Mouse (Mus musculus): Measurements from ENCODE around the gene Acaca. TPM values are rescaled to one million over a fixed set of nuclear protein-coding genes. Genes with fewer than 3 reads are reported as not detected.

Acaca gene
- polyA plus RNA-seq, 1 experiment from 2014 or later, result 22.5 TPM

DNA sequence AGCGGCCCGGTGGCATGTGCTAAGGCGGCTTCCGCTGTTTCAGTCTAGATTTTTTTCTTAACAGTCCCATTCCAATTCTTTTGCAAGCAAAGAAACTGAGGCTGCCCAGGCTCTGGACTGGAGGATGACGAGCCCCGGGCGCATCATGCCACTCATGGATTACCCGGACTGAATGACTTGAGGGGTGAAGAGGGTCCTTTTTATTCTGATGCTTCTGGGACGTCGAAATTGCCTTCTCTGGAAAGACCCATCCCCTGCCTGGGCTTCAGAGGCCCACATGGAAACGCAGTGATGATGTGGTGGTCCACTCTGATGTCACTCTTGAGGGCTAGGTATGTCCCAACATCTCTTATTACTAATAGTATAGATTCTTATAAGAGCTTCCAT lies 320 bp downstream of the Acaca start:
- H3K36me3 ChIP-seq (replicated peaks; ENCODE audit: control insufficient read depth, insufficient read depth, low read depth, low read length), result peaks cover 5% of the 10 kb centered on the region; the same call in 1 of the 2 replicates
- H3K4me3 ChIP-seq (ENCODE audit: low read depth, low read length), result peak overlapping the region; percentile 74
- 4% methylated on average over 11 of the region's 11 CpGs for WGBS
- peak; percentile 45; the same call in 1 of the 2 replicates for ATAC-seq (replicated peaks; ENCODE audit: insufficient number of reproducible peaks, low FRiP score, low TSS enrichment, low read depth)
- no peak overlapping the region for H3K27ac ChIP-seq (replicated peaks; ENCODE audit: low read depth, low read length)
- peak overlapping the region; percentile 91 for H3K9ac ChIP-seq (replicated peaks; ENCODE audit: low read length)
- H3K4me2 ChIP-seq (ENCODE audit: low read depth, low read length), result peak overlapping the region; percentile 76
- H3K9me3 ChIP-seq (replicated peaks; ENCODE audit: control insufficient read depth, low read length), result no peaks in the 10 kb centered on the region
- H3K27me3 ChIP-seq (ENCODE audit: control insufficient read depth, insufficient read depth, low read length), result no peaks in the 10 kb centered on the region
- no peak for DNase-seq (ENCODE audit: low spot score)
- no peaks in the 10 kb centered on the region for H3K4me1 ChIP-seq (ENCODE audit: control insufficient read depth, insufficient read depth, low read length)

DNA sequence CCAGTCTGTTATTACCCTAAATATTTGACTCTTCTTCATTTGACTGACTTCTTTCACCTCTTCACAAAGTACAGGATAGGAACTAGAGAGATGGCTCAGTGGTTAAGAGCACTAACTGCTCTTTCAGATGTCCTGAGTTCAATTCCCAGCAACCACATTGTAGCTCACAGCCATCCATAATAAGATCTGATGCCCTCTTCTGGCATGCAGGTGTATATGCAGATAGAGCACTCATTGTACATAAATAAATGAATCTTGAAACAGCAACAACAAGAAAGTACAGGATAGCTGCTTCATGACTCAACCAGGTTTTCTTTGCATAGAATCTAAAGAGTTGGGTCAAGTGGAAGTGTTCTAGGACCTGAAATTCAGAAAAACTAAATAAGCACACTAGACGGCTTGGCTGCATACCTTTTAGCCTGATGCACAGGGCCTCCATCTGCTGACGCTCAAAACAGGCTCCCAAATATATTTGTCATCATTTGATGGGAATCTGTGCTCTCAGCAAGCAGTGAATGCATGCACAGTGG lies 4.9 kb downstream of the Acaca start:
- ATAC-seq (replicated peaks; ENCODE audit: insufficient number of reproducible peaks, low FRiP score, low TSS enrichment, low read depth), result no peak
- Histone ChIP-seq H3K27me3 (ENCODE audit: control insufficient read depth, insufficient read depth, low read length) (no peaks in the 10 kb centered on the region), H3K36me3 (replicated peaks; ENCODE audit: control insufficient read depth, insufficient read depth, low read depth, low read length) (no peaks in the 10 kb centered on the region), H3K4me3 (ENCODE audit: low read depth, low read length) (no peak overlapping the region), H3K27ac (replicated peaks; ENCODE audit: low read depth, low read length) (no peak overlapping the region), H3K4me1 (ENCODE audit: control insufficient read depth, insufficient read depth, low read length) (no peaks in the 10 kb centered on the region), H3K9me3 (replicated peaks; ENCODE audit: control insufficient read depth, low read length) (no peaks in the 10 kb centered on the region), H3K9ac (replicated peaks; ENCODE audit: low read length) (no peak overlapping the region), H3K4me2 (ENCODE audit: low read depth, low read length) (no peak overlapping the region)
- WGBS, result 89% methylated on average over 2 of the region's 2 CpGs
- no peak for DNase-seq (ENCODE audit: low spot score)

DNA sequence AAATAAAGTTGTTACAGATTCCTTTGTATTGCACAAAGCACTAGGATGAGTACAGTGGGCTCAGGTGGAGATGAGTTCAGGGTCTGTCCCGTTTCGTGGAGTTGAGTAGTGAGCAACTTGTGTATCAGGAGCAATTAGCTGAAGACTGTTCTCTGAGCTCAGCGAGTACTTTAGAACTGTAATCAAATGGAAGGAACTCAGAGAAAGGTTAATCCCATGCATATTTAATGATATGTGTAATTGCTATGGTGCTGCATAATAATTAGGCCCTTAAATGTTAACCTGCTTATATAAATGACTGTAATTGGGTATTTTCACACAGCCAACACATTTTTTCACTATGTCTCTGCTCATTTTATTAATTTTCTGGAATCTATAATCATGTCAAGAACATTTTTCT lies 7.0 kb downstream of the Acaca start:
- Histone ChIP-seq H3K36me3 (replicated peaks; ENCODE audit: control insufficient read depth, insufficient read depth, low read depth, low read length) (no peaks in the 10 kb centered on the region), H3K4me2 (ENCODE audit: low read depth, low read length) (no peak overlapping the region), H3K9ac (replicated peaks; ENCODE audit: low read length) (no peak overlapping the region), H3K9me3 (replicated peaks; ENCODE audit: control insufficient read depth, low read length) (no peaks in the 10 kb centered on the region), H3K4me1 (ENCODE audit: control insufficient read depth, insufficient read depth, low read length) (no peaks in the 10 kb centered on the region), H3K27me3 (ENCODE audit: control insufficient read depth, insufficient read depth, low read length) (no peaks in the 10 kb centered on the region), H3K4me3 (ENCODE audit: low read depth, low read length) (no peak overlapping the region), H3K27ac (replicated peaks; ENCODE audit: low read depth, low read length) (no peak overlapping the region)
- ATAC-seq (replicated peaks; ENCODE audit: insufficient number of reproducible peaks, low FRiP score, low TSS enrichment, low read depth) (no peak), DNase-seq (ENCODE audit: low spot score) (no peak)
- WGBS, result 89% methylated on average over 3 of the region's 3 CpGs

DNA sequence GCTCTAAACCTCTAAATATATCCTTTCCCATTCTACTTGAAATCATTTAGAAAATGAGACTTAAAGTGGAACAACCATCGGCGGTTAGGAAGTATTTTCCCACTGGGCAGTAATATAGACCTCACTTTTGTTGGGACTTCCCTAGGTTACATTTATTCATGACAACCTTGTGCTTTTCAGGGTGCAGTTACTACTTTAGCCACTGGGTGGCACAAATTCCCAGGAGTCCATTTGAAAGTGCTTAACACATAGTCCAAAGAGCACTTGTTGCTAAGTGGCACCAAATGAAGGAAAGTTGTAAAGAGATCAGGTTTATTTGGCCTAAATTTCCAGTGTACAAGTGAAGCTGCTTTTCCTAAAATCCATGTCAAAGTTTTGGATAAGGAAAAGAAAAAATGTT lies 12.3 kb downstream of the Acaca start:
- no peak overlapping the region for H3K4me2 ChIP-seq (ENCODE audit: low read depth, low read length)
- no peak overlapping the region for H3K9ac ChIP-seq (replicated peaks; ENCODE audit: low read length)
- no peak overlapping the region for H3K27ac ChIP-seq (replicated peaks; ENCODE audit: low read depth, low read length)
- H3K4me3 ChIP-seq (ENCODE audit: low read depth, low read length), result no peak overlapping the region
- WGBS, result 49% methylated on average over 2 of the region's 2 CpGs
- ATAC-seq (replicated peaks; ENCODE audit: insufficient number of reproducible peaks, low FRiP score, low TSS enrichment, low read depth) (no peak), DNase-seq (ENCODE audit: low spot score) (peak; percentile 67)
- no peaks in the 10 kb centered on the region for H3K4me1 ChIP-seq (ENCODE audit: control insufficient read depth, insufficient read depth, low read length)
- no peaks in the 10 kb centered on the region for H3K9me3 ChIP-seq (replicated peaks; ENCODE audit: control insufficient read depth, low read length)
- H3K27me3 ChIP-seq (ENCODE audit: control insufficient read depth, insufficient read depth, low read length), result no peaks in the 10 kb centered on the region
- no peaks in the 10 kb centered on the region for H3K36me3 ChIP-seq (replicated peaks; ENCODE audit: control insufficient read depth, insufficient read depth, low read depth, low read length)

DNA sequence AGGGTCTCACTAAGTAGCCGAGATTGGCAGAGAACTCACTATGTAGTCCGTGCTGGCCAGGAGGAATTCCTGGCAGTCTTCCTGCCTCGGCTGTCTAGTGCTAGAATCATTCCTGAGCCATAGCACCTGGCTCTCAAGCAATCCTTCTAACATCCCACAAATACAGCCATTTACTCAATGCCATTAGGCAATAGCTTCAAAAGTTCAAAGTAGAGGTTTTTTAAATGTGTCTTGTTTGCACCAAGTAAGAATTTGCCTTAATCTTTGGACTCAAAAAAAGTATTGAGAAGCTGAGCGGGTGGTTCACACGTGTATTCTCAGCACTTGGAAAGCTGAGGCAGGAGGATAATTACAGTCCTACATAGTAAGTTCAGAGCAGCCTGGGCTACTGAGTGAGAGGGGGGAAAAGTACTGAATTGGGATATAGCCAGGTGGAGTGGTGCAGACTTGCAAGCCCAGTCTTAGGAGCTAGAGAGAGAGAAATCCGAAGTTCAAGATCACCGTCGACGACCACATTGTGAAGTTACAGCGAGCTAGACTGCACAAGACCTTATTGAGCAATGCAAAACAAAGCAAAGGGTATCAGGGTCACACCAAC lies 15.8 kb downstream of the Acaca start:
- H3K27ac ChIP-seq (replicated peaks; ENCODE audit: low read depth, low read length), result no peak overlapping the region
- H3K4me2 ChIP-seq (ENCODE audit: low read depth, low read length), result no peak overlapping the region
- WGBS, result 80% methylated on average over 10 of the region's 10 CpGs
- no peak for ATAC-seq (replicated peaks; ENCODE audit: insufficient number of reproducible peaks, low FRiP score, low TSS enrichment, low read depth)
- no peak overlapping the region for H3K4me3 ChIP-seq (ENCODE audit: low read depth, low read length)
- H3K9me3 ChIP-seq (replicated peaks; ENCODE audit: control insufficient read depth, low read length), result no peaks in the 10 kb centered on the region
- no peak overlapping the region for H3K9ac ChIP-seq (replicated peaks; ENCODE audit: low read length)
- H3K36me3 ChIP-seq (replicated peaks; ENCODE audit: control insufficient read depth, insufficient read depth, low read depth, low read length), result no peaks in the 10 kb centered on the region
- H3K27me3 ChIP-seq (ENCODE audit: control insufficient read depth, insufficient read depth, low read length), result no peaks in the 10 kb centered on the region
- no peak for DNase-seq (ENCODE audit: low spot score)
- no peaks in the 10 kb centered on the region for H3K4me1 ChIP-seq (ENCODE audit: control insufficient read depth, insufficient read depth, low read length)

DNA sequence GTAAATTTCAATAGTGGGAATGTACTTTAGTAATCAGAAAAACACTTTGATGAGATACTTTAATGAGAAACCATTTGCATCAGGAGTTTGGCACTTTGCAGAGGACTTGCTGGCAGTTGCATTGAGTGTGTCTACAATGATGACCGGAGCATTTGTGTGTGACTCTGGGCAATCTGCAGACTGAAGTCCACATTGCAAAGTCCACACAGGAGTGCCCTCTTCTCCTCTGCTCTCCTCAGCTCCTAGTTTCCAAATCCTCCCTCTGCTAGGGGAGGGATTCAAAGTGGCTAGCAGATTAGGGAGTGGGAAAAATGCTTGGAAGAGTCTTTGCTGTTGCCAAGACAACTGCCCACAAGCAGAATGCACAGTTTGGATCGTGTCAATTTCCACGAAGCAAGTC lies 16.6 kb downstream of the Acaca start:
- Histone ChIP-seq H3K27me3 (ENCODE audit: control insufficient read depth, insufficient read depth, low read length) (no peaks in the 10 kb centered on the region), H3K4me3 (ENCODE audit: low read depth, low read length) (no peak overlapping the region), H3K9me3 (replicated peaks; ENCODE audit: control insufficient read depth, low read length) (no peaks in the 10 kb centered on the region), H3K4me2 (ENCODE audit: low read depth, low read length) (no peak overlapping the region), H3K27ac (replicated peaks; ENCODE audit: low read depth, low read length) (no peak overlapping the region), H3K9ac (replicated peaks; ENCODE audit: low read length) (no peak overlapping the region), H3K4me1 (ENCODE audit: control insufficient read depth, insufficient read depth, low read length) (no peaks in the 10 kb centered on the region), H3K36me3 (replicated peaks; ENCODE audit: control insufficient read depth, insufficient read depth, low read depth, low read length) (no peaks in the 10 kb centered on the region)
- ATAC-seq (replicated peaks; ENCODE audit: insufficient number of reproducible peaks, low FRiP score, low TSS enrichment, low read depth) (no peak), DNase-seq (ENCODE audit: low spot score) (no peak)
- WGBS, result 75% methylated on average over 3 of the region's 3 CpGs

DNA sequence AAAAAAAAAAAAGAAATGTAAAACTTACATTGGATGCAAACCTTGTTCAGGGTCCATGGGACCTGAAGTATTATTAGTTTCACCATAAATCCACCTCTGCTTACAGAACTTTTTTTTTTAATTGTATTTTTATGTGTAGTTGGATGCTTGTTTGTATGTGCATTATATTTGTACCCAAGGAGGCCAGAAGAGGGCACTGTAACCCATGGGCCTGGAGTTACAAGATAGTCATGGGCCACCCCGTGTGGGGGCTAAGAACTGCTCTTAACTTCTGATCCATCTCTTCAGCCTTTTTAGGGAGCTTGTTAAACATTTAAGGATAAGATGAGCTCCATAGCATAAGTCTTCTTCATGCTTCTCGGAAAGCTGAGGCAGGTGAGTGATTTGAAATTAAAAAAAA lies 21.4 kb downstream of the Acaca start:
- no peaks in the 10 kb centered on the region for H3K9me3 ChIP-seq (replicated peaks; ENCODE audit: control insufficient read depth, low read length)
- no peak overlapping the region for H3K27ac ChIP-seq (replicated peaks; ENCODE audit: low read depth, low read length)
- whole genome bisulfite sequencing, result 60% methylated on average over 2 of the region's 2 CpGs
- H3K4me3 ChIP-seq (ENCODE audit: low read depth, low read length), result no peak overlapping the region
- H3K27me3 ChIP-seq (ENCODE audit: control insufficient read depth, insufficient read depth, low read length), result no peaks in the 10 kb centered on the region; the same call in 1 of the 2 replicates
- H3K4me1 ChIP-seq (ENCODE audit: control insufficient read depth, insufficient read depth, low read length), result no peaks in the 10 kb centered on the region
- no peak for DNase-seq (ENCODE audit: low spot score)
- no peak overlapping the region for H3K4me2 ChIP-seq (ENCODE audit: low read depth, low read length)
- H3K36me3 ChIP-seq (replicated peaks; ENCODE audit: control insufficient read depth, insufficient read depth, low read depth, low read length), result no peaks in the 10 kb centered on the region
- H3K9ac ChIP-seq (replicated peaks; ENCODE audit: low read length), result no peak overlapping the region
- ATAC-seq (replicated peaks; ENCODE audit: insufficient number of reproducible peaks, low FRiP score, low TSS enrichment, low read depth), result no peak

DNA sequence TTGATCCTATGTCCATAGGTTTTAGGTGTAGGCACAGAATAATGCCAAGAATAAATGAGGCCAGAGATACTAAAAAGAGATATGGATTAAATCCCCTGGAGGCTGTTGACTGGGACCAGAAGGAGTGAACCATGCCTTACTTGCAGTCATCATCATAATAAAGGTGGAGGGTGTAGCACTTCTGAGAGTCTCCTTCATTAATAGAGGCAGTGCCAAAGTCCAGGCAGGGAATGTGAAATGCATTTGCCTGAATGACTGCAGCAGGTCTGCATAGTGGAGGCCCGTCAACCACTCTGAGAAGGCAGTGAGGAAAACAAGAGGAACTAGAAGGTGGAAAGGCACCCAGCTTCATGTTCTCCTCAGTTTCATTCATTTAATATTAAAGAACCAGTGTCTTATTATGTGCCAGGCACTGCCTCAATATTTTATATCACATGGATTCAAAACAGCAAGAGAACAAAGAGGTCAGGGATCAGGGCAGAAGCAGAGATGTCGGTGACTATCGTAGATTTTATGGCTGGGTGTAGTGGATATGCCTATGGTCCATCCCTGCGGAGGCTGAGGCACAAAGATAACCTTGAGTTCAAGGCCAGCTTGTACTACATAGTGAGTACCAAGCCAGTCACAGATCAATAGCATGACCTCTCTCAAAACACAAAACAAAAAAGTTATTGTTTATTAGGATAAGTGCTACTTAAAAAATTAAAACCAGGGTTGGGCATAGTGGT lies 27.2 kb downstream of the Acaca start:
- Histone ChIP-seq H3K9me3 (replicated peaks; ENCODE audit: control insufficient read depth, low read length) (no peaks in the 10 kb centered on the region), H3K9ac (replicated peaks; ENCODE audit: low read length) (no peak overlapping the region)
- ATAC-seq (replicated peaks; ENCODE audit: insufficient number of reproducible peaks, low FRiP score, low TSS enrichment, low read depth), result no peak

More for the DNA sequence above, 27.2 kb downstream of the Acaca start:
- no peaks in the 10 kb centered on the region for H3K4me1 ChIP-seq (ENCODE audit: control insufficient read depth, insufficient read depth, low read length)
- WGBS, result 92% methylated on average over 4 of the region's 4 CpGs
- no peak overlapping the region for H3K4me3 ChIP-seq (ENCODE audit: low read depth, low read length)
- no peaks in the 10 kb centered on the region for H3K36me3 ChIP-seq (replicated peaks; ENCODE audit: control insufficient read depth, insufficient read depth, low read depth, low read length)
- no peaks in the 10 kb centered on the region; the same call in 1 of the 2 replicates for H3K27me3 ChIP-seq (ENCODE audit: control insufficient read depth, insufficient read depth, low read length)
- no peak overlapping the region for H3K27ac ChIP-seq (replicated peaks; ENCODE audit: low read depth, low read length)
- no peak for DNase-seq (ENCODE audit: low spot score)
- no peak overlapping the region for H3K4me2 ChIP-seq (ENCODE audit: low read depth, low read length)

Data from embryonic facial prominence, embryonic 11.5 days (tissue).